Comparison of ENCODE assay signal across 28 mouse cellular contexts in the genomic region with DNA sequence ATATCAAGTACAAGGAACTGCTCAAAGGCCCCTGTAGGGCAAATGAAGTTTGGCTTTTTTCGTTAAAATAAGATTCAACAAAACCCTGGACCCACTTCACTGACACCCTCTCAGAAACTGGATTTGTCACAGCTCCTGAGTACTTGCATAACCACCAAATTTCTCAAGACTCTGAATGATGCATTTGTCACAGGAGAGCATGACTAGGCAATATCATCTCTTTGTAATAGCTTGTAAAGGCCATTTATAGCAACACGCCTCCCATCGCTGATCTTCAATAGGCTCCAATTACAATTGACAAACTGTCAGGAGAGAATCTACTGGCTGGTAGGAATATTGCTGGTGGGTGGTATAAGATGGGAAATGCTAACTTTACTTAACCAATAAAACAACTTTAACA.
"Had no signal": no experiment of that assay in that cellular context is flagged by ENCODE, and none has a peak within 500 bp of the region (broad histone marks: within the 10 kb centered on the region; RNA-seq: fewer than 3 reads in every experiment).

No protein-coding gene starts in this region.

- H3K9me3 ChIP-seq: heart, embryonic 13.5 days; heart, embryonic 15.5 days; hindbrain, embryonic 13.5 days; hindbrain, embryonic 15.5 days; kidney, embryonic 15.5 days; limb, embryonic 13.5 days; limb, embryonic 15.5 days; liver, embryonic 12.5 days had no signal

- H3K4me2 ChIP-seq: heart, embryonic 11.5 days; heart, embryonic 13.5 days; heart, embryonic 15.5 days; hindbrain, embryonic 13.5 days; hindbrain, embryonic 15.5 days; kidney, embryonic 15.5 days; limb, embryonic 13.5 days; limb, embryonic 15.5 days; liver, embryonic 12.5 days had no signal

- DNase-seq: gastrocnemius, adult 2 months; gastrocnemius, postnatal 10 days; gastrocnemius, postnatal 25 days; heart, adult 11 months; heart, adult 2 months; heart, postnatal 14 days; heart, postnatal 36 days; kidney, adult 11 months; kidney, adult 2 months; kidney, adult 9 months; kidney, postnatal 14 days; kidney, postnatal 36 days; layer of hippocampus, adult 9-11 months; layer of hippocampus, postnatal 36 days; left cerebral cortex, postnatal 4 days had no signal

- H3K36me3 ChIP-seq: heart, embryonic 13.5 days; heart, embryonic 15.5 days; hindbrain, embryonic 13.5 days; hindbrain, embryonic 15.5 days; kidney, embryonic 15.5 days; limb, embryonic 13.5 days; limb, embryonic 15.5 days; liver, embryonic 12.5 days had no signal

- H3K4me3 ChIP-seq: gastrocnemius, adult 2 months; heart, adult 2 months; heart, embryonic 13.5 days; heart, embryonic 15.5 days; hindbrain, embryonic 13.5 days; hindbrain, embryonic 15.5 days; kidney, embryonic 15.5 days; limb, embryonic 13.5 days; limb, embryonic 15.5 days; liver, embryonic 12.5 days had no signal

- H3K27me3 ChIP-seq: heart, embryonic 13.5 days; heart, embryonic 15.5 days; hindbrain, embryonic 13.5 days; hindbrain, embryonic 15.5 days; kidney, embryonic 15.5 days; limb, embryonic 13.5 days; limb, embryonic 15.5 days; liver, embryonic 12.5 days had no signal

- H3K27ac ChIP-seq: gastrocnemius, adult 2 months; heart, adult 2 months; heart, embryonic 13.5 days; heart, embryonic 15.5 days; hindbrain, embryonic 13.5 days; hindbrain, embryonic 15.5 days; hindbrain, postnatal 0 days; kidney, embryonic 15.5 days; kidney, postnatal 0 days; limb, embryonic 13.5 days; limb, embryonic 15.5 days; liver, embryonic 12.5 days; liver, embryonic 14.5 days had no signal

- H3K9ac ChIP-seq: heart, embryonic 13.5 days; heart, embryonic 15.5 days; hindbrain, embryonic 13.5 days; hindbrain, embryonic 15.5 days; kidney, embryonic 15.5 days; limb, embryonic 13.5 days; limb, embryonic 15.5 days; liver, embryonic 12.5 days; liver, embryonic 14.5 days had no signal

- H3K4me1 ChIP-seq: heart, embryonic 13.5 days; heart, embryonic 15.5 days; hindbrain, embryonic 13.5 days; hindbrain, embryonic 15.5 days; kidney, embryonic 15.5 days; limb, embryonic 13.5 days; limb, embryonic 15.5 days; liver, embryonic 12.5 days had no signal

- ATAC-seq: hindbrain, postnatal 0 days; intestine, embryonic 16.5 days; liver, embryonic 12.5 days had no signal
